Mouse (Mus musculus): ENCODE data around the gene Pik3ap1.

The Pik3ap1 gene

GRCm38 (mm10) chr19:41369557-41370460 lies 15.1 kb downstream of the Pik3ap1 start:
- no peak for DNase-seq (ENCODE audit: low spot score in 2 of 2)

- no peak for DNase-seq (ENCODE audit: low spot score in 2 of 2)
Measured at GRCm38 (mm10) chr19:41366854-41367517, 17.9 kb downstream of the Pik3ap1 start.

- no peak for DNase-seq (ENCODE audit: low spot score in 2 of 2)
Measured at GRCm38 (mm10) chr19:41366192-41366853, 18.6 kb downstream of the Pik3ap1 start.

GRCm38 (mm10) chr19:41365570-41365969 lies 19.3 kb downstream of the Pik3ap1 start:
- DNase-seq (ENCODE audit: low spot score in 2 of 2) = no peak

GRCm38 (mm10) chr19:41364509-41364908 lies 20.4 kb downstream of the Pik3ap1 start:
- DNase-seq (ENCODE audit: low spot score in 2 of 2) = no peak

- no peak for DNase-seq (ENCODE audit: low spot score in 2 of 2)
Measured at GRCm38 (mm10) chr19:41362963-41363362, 21.9 kb downstream of the Pik3ap1 start.

- no peak for DNase-seq (ENCODE audit: low spot score in 2 of 2)
Measured at GRCm38 (mm10) chr19:41360459-41360858, 24.4 kb downstream of the Pik3ap1 start.

- no peak for DNase-seq (ENCODE audit: low spot score in 2 of 2)
Measured at GRCm38 (mm10) chr19:41354287-41354951, 30.5 kb downstream of the Pik3ap1 start.

GRCm38 (mm10) chr19:41349624-41350023 lies 35.3 kb downstream of the Pik3ap1 start:
- DNase-seq (ENCODE audit: low spot score in 2 of 2) = no peak

- DNase-seq (ENCODE audit: low spot score in 2 of 2) = no peak
Measured at GRCm38 (mm10) chr19:41348161-41348560, 36.7 kb downstream of the Pik3ap1 start.

GRCm38 (mm10) chr19:41347326-41347725 lies 37.6 kb downstream of the Pik3ap1 start:
- no peak for DNase-seq (ENCODE audit: low spot score in 2 of 2)

- no peak for DNase-seq (ENCODE audit: low spot score in 2 of 2)
Measured at GRCm38 (mm10) chr19:41346099-41346850, 38.6 kb downstream of the Pik3ap1 start.

GRCm38 (mm10) chr19:41345028-41345741 lies 39.7 kb downstream of the Pik3ap1 start:
- no peak for DNase-seq (ENCODE audit: low spot score in 2 of 2)

- DNase-seq (ENCODE audit: low spot score in 2 of 2) = no peak
Measured at GRCm38 (mm10) chr19:41344666-41345027, 40.3 kb downstream of the Pik3ap1 start.

- no peak for DNase-seq (ENCODE audit: low spot score in 2 of 2)
Measured at GRCm38 (mm10) chr19:41342592-41343090, 42.3 kb downstream of the Pik3ap1 start.

- no peak for DNase-seq (ENCODE audit: low spot score in 2 of 2)
Measured at GRCm38 (mm10) chr19:41341677-41342076, 43.2 kb downstream of the Pik3ap1 start.

GRCm38 (mm10) chr19:41339020-41339836 lies 45.7 kb downstream of the Pik3ap1 start:
- no peak for DNase-seq (ENCODE audit: low spot score in 2 of 2)

GRCm38 (mm10) chr19:41338379-41338778 lies 46.5 kb downstream of the Pik3ap1 start:
- no peak for DNase-seq (ENCODE audit: low spot score in 2 of 2)

GRCm38 (mm10) chr19:41335721-41336120 lies 49.2 kb downstream of the Pik3ap1 start:
- DNase-seq (ENCODE audit: low spot score in 2 of 2) = no peak

Data from urinary bladder, postnatal 4 days (tissue).